Mouse (Mus musculus) lung, adult 2 months (tissue): Measurements from ENCODE around the gene Gjb6. TPM values are rescaled to one million over a fixed set of nuclear protein-coding genes. Genes with fewer than 3 reads are reported as not detected.

ENCODE experiments used
- DNase-seq: peaks from one replicate; pipeline ENCODE4 v3.0.0; 2022
- H3K4me1 ChIP-seq: fragments of 200-500 bp; 2 replicates; pipeline ENCODE4 v1.6.1; 2011; ENCODE audit warnings: low read length; ENCODE audit not compliant: control insufficient read depth, insufficient read depth
- H3K4me3 ChIP-seq: fragments of 200-500 bp; replicated peaks from 2 replicates; pipeline ENCODE3; 2011; ENCODE audit warnings: low read depth, mild to moderate bottlenecking, control low read depth, low read length; ENCODE audit errors: extremely low read depth
- CTCF ChIP-seq: fragments of 200-500 bp; IDR thresholded peaks from 2 replicates; pipeline ENCODE4 v1.5.1; 2011; ENCODE audit warnings: mild to moderate bottlenecking, low read length, control low read depth; ENCODE audit not compliant: insufficient read depth
- POLR2A ChIP-seq: fragments of 200-500 bp; IDR thresholded peaks from 2 replicates; pipeline ENCODE4 v1.6.1; 2011; ENCODE audit warnings: low read depth, mild to moderate bottlenecking, control low read depth, low read length, borderline replicate concordance; ENCODE audit errors: extremely low read depth
- WGBS: fragments of 180-500 bp; shearing (Covaris S2); methylation state at CpG from one replicate; pipeline ENCODE4 v1.1.7; 2018; 5-methylcytosine and 5-hydroxymethylcytosine counted together
- polyA plus RNA-seq: library from polyadenylated mRNA; depleted of rRNA; stranded (reverse); fragments of >200 nt; gene quantifications from 2 replicates; pipeline ENCODE4 v1.2.3, GENCODE M21; 2012; rRNA removed

Gene Gjb6
- polyA plus RNA-seq, 1 experiment = 15.0 TPM

- DNase-seq = peak; percentile 27
- peak; percentile 78 for TF ChIP-seq CTCF
- no peak for TF ChIP-seq POLR2A
- Histone ChIP-seq H3K4me3 (no peak overlapping the region), H3K4me1 (no peaks in the 10 kb centered on the region)
- WGBS = 8% methylated on average over 8 of the region's 8 CpGs
Measured at GRCm38 (mm10) chr14:57093029-57093428, 40.4 kb downstream of the Gjb6 start.

- no peaks in the 10 kb centered on the region; the same call in 1 of the 2 replicates for H3K4me1 ChIP-seq
- DNase-seq = no peak
- no peak overlapping the region for H3K4me3 ChIP-seq
- 48% methylated on average over 2 of the region's 2 CpGs for WGBS
- no peak for TF ChIP-seq CTCF
- TF ChIP-seq POLR2A = no peak
Measured at GRCm38 (mm10) chr14:57090001-57090400, 43.4 kb downstream of the Gjb6 start.

- DNase-seq = no peak
- 83% methylated on average over 7 of the region's 7 CpGs for WGBS
- Histone ChIP-seq H3K4me1 (no peaks in the 10 kb centered on the region; the same call in 1 of the 2 replicates), H3K4me3 (no peak overlapping the region)
- TF ChIP-seq POLR2A = no peak
- TF ChIP-seq CTCF = no peak
Measured at GRCm38 (mm10) chr14:57089107-57089506, 44.3 kb downstream of the Gjb6 start.

- no peak for TF ChIP-seq CTCF
- no peak for TF ChIP-seq POLR2A
- Histone ChIP-seq H3K4me3 (no peak overlapping the region), H3K4me1 (no peaks in the 10 kb centered on the region; the same call in 1 of the 2 replicates)
- DNase-seq = peak; percentile 38
- 16% methylated on average over 11 of the region's 11 CpGs for WGBS
Measured at GRCm38 (mm10) chr14:57084180-57084668, 49.2 kb downstream of the Gjb6 start.

- no peak for DNase-seq
- Histone ChIP-seq H3K4me1 (no peaks in the 10 kb centered on the region; the same call in 1 of the 2 replicates), H3K4me3 (no peak overlapping the region)
- TF ChIP-seq POLR2A = no peak
- TF ChIP-seq CTCF = no peak
- 100% methylated on average over 1 of the region's 1 CpGs for WGBS
Measured at GRCm38 (mm10) chr14:57082863-57083262, 50.5 kb downstream of the Gjb6 start.

GRCm38 (mm10) chr14:57075537-57075936, 57.9 kb downstream of the Gjb6 start:
- DNase-seq = no peak
- 83% methylated on average over 6 of the region's 6 CpGs for WGBS
- H3K4me3 ChIP-seq = no peak overlapping the region
- TF ChIP-seq POLR2A = no peak
- TF ChIP-seq CTCF = 0 out of 2 replicates have a peak, but pooled peaks have one; percentile 6
- H3K4me1 ChIP-seq = no peaks in the 10 kb centered on the region

Other genes starting within 250 kb of the Gjb6 start
- gene Zmym2, start 247.0 kb downstream of the Gjb6 start, polyA plus RNA-seq = 5.6 and 11.0 TPM in 2 replicates
- 0.24 and 0.97 TPM in 2 replicates for gene Gja3, start 75.5 kb downstream of the Gjb6 start, polyA plus RNA-seq
- gene Gjb2, start 28.9 kb downstream of the Gjb6 start, polyA plus RNA-seq = 1.7 and 18.7 TPM in 2 replicates
- not detected in 2 replicates for gene Gm4491, start 17.7 kb downstream of the Gjb6 start, polyA plus RNA-seq